Mouse (Mus musculus): ENCODE measurements around the gene Dgkh. TPM values are rescaled to one million over a fixed set of nuclear protein-coding genes. Genes with fewer than 3 reads are reported as not detected.
"Not testable (repeated sequence)": the region's sequence is repeated elsewhere in the genome, so short reads cannot be mapped to it uniquely, and the experiment has no call there.

Dgkh gene
- polyA plus RNA-seq, 1 experiment from 2014 or later = 2.6 TPM

DNA sequence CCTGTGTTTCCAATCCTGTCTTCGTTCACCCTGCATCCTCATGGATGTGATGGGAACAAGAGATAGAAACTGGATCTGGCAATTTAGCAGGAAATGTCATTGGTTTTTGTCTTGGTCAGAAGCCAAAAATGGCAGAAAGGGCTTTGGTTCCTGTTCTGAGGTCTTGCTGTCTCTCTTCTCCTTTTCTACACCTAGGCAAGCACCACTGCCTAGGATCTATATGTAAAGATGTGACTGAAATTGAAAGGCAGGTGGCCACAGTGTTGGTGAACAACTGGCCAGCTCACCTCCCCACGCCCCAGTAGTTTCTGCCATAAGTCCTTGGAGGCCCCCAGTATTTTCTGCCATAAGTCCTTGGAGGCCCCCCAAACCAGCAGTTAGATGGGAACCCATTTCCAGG lies 16.1 kb upstream of the Dgkh start:
- Histone ChIP-seq H3K4me2 (ENCODE audit: low read length) (no peak overlapping the region), H3K27ac (ENCODE audit: low read depth, low read length) (no peak overlapping the region), H3K9me3 (ENCODE audit: control insufficient read depth, low read length) (no peaks in the 10 kb centered on the region), H3K9ac (ENCODE audit: low read depth, low read length) (no peak overlapping the region), H3K4me1 (ENCODE audit: control insufficient read depth, insufficient read depth, low read depth, low read length) (no peaks in the 10 kb centered on the region), H3K27me3 (replicated peaks; ENCODE audit: control insufficient read depth, insufficient read depth, low read length) (no peaks in the 10 kb centered on the region), H3K36me3 (ENCODE audit: control insufficient read depth, insufficient read depth, low read length) (no peaks in the 10 kb centered on the region), H3K4me3 (ENCODE audit: low read length) (no peak overlapping the region)
- WGBS = 97% methylated on average over 2 of the region's 2 CpGs
- ATAC-seq = no peak

DNA sequence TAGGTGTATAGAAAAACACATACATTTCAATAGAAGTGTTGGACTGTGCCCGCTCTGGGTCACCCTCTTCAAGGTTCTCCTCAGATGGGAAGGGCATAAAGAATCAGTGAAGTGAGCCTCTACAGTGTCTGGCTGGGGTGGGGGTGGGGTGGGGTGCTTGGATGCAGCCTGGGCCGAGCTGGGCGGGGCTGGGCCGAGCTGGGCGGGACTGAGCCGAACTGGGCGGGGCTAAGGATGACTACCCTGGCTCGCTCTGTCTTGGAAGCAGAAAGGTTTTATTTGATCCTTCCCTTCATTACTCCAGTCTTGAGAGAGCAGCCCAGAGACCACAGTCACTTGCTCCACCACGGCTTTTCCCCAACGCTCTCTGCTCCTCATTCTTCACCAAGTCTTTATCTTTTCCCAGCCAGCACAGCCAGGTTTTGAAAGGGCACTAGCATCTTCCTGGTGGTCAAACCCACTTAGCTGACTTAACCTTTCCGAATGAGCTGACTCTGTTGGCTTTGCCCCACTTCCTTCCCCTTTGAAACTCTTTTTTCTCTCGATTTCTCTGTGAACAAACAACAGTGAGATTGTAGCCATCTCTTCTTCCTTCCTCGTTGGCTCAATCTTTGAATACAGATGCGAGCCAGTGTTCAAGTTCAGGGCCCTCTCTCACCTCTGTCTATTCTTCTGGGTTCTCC lies 15.5 kb upstream of the Dgkh start:
- no peaks in the 10 kb centered on the region for H3K27me3 ChIP-seq (replicated peaks; ENCODE audit: control insufficient read depth, insufficient read depth, low read length)
- H3K4me2 ChIP-seq (ENCODE audit: low read length) = no peak overlapping the region
- whole genome bisulfite sequencing = 65% methylated on average over 14 of the region's 14 CpGs
- no peaks in the 10 kb centered on the region for H3K4me1 ChIP-seq (ENCODE audit: control insufficient read depth, insufficient read depth, low read depth, low read length)
- no peak overlapping the region for H3K27ac ChIP-seq (ENCODE audit: low read depth, low read length)
- no peak for ATAC-seq
- no peak overlapping the region for H3K4me3 ChIP-seq (ENCODE audit: low read length)
- H3K9ac ChIP-seq (ENCODE audit: low read depth, low read length) = no peak overlapping the region
- no peaks in the 10 kb centered on the region for H3K9me3 ChIP-seq (ENCODE audit: control insufficient read depth, low read length)
- no peaks in the 10 kb centered on the region for H3K36me3 ChIP-seq (ENCODE audit: control insufficient read depth, insufficient read depth, low read length)

DNA sequence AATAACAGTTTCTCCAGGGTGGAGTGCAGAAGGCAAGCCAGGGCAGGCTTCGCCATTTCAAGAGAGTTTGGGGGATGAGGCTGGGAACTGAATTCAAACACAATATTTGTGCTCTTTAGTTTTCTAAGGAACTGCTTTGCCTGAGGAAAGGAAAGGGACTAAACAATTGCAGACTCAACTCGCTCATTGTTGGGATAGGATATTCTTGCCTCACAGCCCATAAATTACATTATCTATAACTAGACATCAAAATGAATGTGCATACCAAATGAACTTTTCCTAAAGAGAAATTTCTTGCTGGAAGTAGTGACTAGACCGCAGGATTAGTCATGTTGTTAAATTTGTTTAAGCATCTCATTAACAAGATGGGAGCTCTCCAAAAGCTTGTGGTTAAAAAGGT lies 14.9 kb upstream of the Dgkh start:
- no peak overlapping the region for H3K9ac ChIP-seq (ENCODE audit: low read depth, low read length)
- no peak overlapping the region for H3K4me2 ChIP-seq (ENCODE audit: low read length)
- WGBS = 82% methylated on average over 3 of the region's 3 CpGs
- no peaks in the 10 kb centered on the region for H3K36me3 ChIP-seq (ENCODE audit: control insufficient read depth, insufficient read depth, low read length)
- H3K27me3 ChIP-seq (replicated peaks; ENCODE audit: control insufficient read depth, insufficient read depth, low read length) = no peaks in the 10 kb centered on the region
- H3K4me1 ChIP-seq (ENCODE audit: control insufficient read depth, insufficient read depth, low read depth, low read length) = no peaks in the 10 kb centered on the region
- H3K4me3 ChIP-seq (ENCODE audit: low read length) = no peak overlapping the region
- no peaks in the 10 kb centered on the region for H3K9me3 ChIP-seq (ENCODE audit: control insufficient read depth, low read length)
- ATAC-seq = no peak
- no peak overlapping the region for H3K27ac ChIP-seq (ENCODE audit: low read depth, low read length)

DNA sequence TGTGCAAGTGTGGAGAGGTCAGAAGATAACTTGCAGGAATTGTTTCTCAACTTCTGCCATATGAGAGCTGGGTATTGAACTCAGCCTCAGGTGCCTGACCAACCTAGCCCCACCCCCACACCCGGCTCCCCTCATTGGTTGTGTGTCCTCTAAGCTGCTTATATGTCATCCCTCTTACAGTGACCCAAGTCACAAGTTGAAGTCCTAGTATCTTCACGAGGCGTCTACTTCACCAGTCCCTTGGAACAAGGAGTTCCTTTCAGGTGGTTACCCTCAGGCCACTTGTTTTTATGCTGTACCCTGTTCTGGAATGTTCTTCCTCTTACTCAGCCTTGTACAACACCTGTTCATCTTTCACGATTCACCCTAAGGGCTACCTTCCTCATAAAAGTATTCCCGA lies 2.0 kb upstream of the Dgkh start:
- no peaks in the 10 kb centered on the region for H3K36me3 ChIP-seq (ENCODE audit: control insufficient read depth, insufficient read depth, low read length)
- H3K9me3 ChIP-seq (ENCODE audit: control insufficient read depth, low read length) = no peaks in the 10 kb centered on the region
- no peaks in the 10 kb centered on the region; the same call in 1 of the 2 replicates for H3K27me3 ChIP-seq (replicated peaks; ENCODE audit: control insufficient read depth, insufficient read depth, low read length)
- no peak overlapping the region for H3K4me3 ChIP-seq (ENCODE audit: low read length)
- peaks cover 4% of the 10 kb centered on the region for H3K4me1 ChIP-seq (ENCODE audit: control insufficient read depth, insufficient read depth, low read depth, low read length)
- no peak for ATAC-seq
- H3K4me2 ChIP-seq (ENCODE audit: low read length) = no peak overlapping the region
- no peak overlapping the region for H3K9ac ChIP-seq (ENCODE audit: low read depth, low read length)
- WGBS = 67% methylated on average over 5 of the region's 5 CpGs
- no peak overlapping the region for H3K27ac ChIP-seq (ENCODE audit: low read depth, low read length)

DNA sequence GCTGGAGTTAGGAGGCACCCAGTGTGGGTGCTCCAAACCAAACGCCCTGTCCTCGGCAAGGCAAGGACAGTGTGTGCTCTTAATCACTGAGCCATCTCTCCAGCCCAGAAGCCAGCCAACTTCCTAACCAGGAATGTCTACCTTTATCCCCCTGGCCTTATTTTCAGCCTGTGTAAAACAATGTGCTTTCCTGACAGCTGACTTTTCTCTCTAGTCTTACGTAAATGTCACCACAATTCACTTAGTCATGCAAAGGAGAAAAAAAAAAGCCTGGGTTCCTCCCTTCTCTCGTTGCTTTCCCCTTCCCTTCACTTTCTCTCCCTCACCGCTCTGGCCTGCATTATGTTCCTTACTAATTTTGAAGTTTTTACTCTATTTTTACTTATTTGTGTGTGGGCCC lies 1.6 kb upstream of the Dgkh start:
- not testable (repeated sequence) for H3K4me1 ChIP-seq (ENCODE audit: control insufficient read depth, insufficient read depth, low read depth, low read length); H3K9me3 ChIP-seq (ENCODE audit: control insufficient read depth, low read length); H3K27ac ChIP-seq (ENCODE audit: low read depth, low read length); H3K4me3 ChIP-seq (ENCODE audit: low read length); H3K36me3 ChIP-seq (ENCODE audit: control insufficient read depth, insufficient read depth, low read length); H3K9ac ChIP-seq (ENCODE audit: low read depth, low read length); ATAC-seq; H3K27me3 ChIP-seq (replicated peaks; ENCODE audit: control insufficient read depth, insufficient read depth, low read length)
- H3K4me2 ChIP-seq (ENCODE audit: low read length) = peak overlapping the region; percentile 91; the same call in 1 of the 2 replicates
- WGBS = 41% methylated on average over 5 of the region's 5 CpGs

DNA sequence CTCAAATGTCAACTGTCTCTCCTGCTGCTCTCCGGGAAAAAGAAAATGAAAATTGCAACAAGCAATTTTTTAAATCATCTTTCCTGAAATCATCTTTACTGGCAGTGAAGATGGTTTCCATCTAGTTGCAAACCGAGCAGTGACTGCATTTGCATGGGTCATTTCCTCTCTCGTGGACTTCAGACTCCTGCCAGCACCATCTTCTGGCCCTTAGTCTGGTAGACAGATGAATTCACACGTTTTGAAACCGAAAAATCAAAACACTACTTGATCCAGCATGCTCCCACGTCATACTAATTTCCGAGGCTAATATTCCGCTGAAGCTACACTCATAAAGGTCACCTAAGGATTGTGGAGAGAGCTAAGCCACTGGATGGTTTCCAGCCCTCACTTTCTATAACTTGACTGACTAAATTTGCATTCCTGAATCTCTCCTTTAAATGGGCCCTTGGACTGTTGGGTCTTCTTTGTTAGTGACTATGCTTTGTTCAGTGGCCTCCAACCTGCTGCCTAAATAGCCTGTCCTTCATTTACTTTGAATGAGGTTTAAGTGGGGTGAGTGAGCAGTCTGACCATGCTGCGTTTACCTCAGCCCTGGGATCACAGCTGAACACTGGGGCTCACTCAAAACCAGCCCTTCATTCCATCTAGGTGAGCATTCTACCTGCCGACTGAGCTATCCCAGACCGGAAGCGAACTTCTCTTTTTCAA lies 945 bp upstream of the Dgkh start:
- Histone ChIP-seq H3K4me3 (ENCODE audit: low read length) (peak overlapping the region; percentile 64), H3K9me3 (ENCODE audit: control insufficient read depth, low read length) (no peaks in the 10 kb centered on the region), H3K9ac (ENCODE audit: low read depth, low read length) (peak overlapping the region; percentile 89), H3K27ac (ENCODE audit: low read depth, low read length) (peak overlapping the region; percentile 88), H3K4me1 (ENCODE audit: control insufficient read depth, insufficient read depth, low read depth, low read length) (peaks cover 4% of the 10 kb centered on the region), H3K36me3 (ENCODE audit: control insufficient read depth, insufficient read depth, low read length) (no peaks in the 10 kb centered on the region), H3K27me3 (replicated peaks; ENCODE audit: control insufficient read depth, insufficient read depth, low read length) (no peaks in the 10 kb centered on the region; the same call in 1 of the 2 replicates), H3K4me2 (ENCODE audit: low read length) (peak overlapping the region; percentile 91)
- ATAC-seq = no peak
- 16% methylated on average over 12 of the region's 12 CpGs for WGBS

DNA sequence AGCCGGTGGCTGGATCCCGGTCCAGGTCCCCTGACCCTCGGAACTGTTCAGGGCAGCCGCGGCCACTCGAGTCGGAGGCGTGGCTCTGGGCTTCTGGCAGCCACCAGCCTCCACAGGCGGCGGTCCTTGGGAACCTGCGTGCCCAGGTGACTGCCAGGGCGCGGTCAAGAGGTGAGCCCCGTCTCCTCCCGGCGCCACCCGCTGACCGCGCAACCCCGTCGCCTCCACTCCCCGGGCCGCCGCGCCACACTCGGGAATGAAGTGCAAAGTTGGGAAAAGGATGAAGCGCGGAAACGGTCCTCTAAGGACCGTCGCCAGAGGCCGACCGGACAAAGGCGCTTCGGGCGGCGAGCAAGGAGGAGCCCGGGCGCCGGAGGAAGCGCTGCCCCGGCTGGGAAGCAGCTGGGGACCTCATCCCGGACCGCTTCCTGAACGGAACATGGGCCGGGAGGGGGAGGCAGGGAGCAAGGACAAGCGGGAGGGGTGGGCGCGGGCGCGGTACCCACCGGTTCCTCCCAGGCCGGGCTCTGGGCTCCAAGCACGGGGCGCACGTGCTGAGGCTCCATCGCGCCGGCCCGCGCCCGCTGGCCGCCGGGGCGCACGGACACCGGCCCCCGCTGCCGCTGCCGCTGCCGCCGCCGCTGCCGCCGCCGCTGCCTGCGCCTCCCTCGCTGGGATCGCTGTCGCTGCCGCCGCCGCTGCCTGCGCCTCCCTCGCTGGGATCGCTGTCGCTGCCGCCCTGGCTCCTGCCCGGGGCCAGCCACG lies 542 bp downstream of the Dgkh start:
- under 1% methylated on average over 50 of the region's 90 CpGs for WGBS
- Histone ChIP-seq H3K4me2 (ENCODE audit: low read length) (peak overlapping the region; percentile 91), H3K4me3 (ENCODE audit: low read length) (peak overlapping the region; percentile 64), H3K4me1 (ENCODE audit: control insufficient read depth, insufficient read depth, low read depth, low read length) (peaks cover 4% of the 10 kb centered on the region), H3K27ac (ENCODE audit: low read depth, low read length) (peak overlapping the region; percentile 88), H3K9me3 (ENCODE audit: control insufficient read depth, low read length) (no peaks in the 10 kb centered on the region), H3K9ac (ENCODE audit: low read depth, low read length) (peak overlapping the region; percentile 89), H3K27me3 (replicated peaks; ENCODE audit: control insufficient read depth, insufficient read depth, low read length) (no peaks in the 10 kb centered on the region; the same call in 1 of the 2 replicates), H3K36me3 (ENCODE audit: control insufficient read depth, insufficient read depth, low read length) (no peaks in the 10 kb centered on the region)
- peak; percentile 57 for ATAC-seq

DNA sequence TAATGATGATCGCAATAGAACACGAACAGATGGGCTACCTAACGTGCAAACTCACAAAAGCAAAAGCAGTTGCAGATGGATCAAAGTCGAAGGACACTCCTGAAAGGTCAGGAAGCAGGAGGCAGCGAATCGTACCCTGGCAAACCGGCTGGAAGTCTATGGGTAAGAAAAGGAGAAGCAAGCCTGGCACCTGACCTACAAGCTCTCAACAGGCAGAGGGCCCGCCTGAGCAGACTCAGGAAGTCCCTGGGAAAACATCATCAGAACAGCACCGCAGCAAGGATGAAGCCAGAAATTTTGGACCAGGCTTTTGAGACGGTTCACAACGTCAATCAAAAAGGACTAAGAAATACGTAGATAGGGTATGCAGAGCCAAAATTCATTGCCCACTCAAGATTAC lies 1.3 kb downstream of the Dgkh start:
- WGBS = 8% methylated on average over 12 of the region's 12 CpGs
- H3K9me3 ChIP-seq (ENCODE audit: control insufficient read depth, low read length) = no peaks in the 10 kb centered on the region
- peak overlapping the region; percentile 64 for H3K4me3 ChIP-seq (ENCODE audit: low read length)
- no peak for ATAC-seq
- H3K4me1 ChIP-seq (ENCODE audit: control insufficient read depth, insufficient read depth, low read depth, low read length) = peaks cover 4% of the 10 kb centered on the region
- peak overlapping the region; percentile 89 for H3K9ac ChIP-seq (ENCODE audit: low read depth, low read length)
- H3K4me2 ChIP-seq (ENCODE audit: low read length) = peak overlapping the region; percentile 91
- no peaks in the 10 kb centered on the region for H3K36me3 ChIP-seq (ENCODE audit: control insufficient read depth, insufficient read depth, low read length)
- H3K27me3 ChIP-seq (replicated peaks; ENCODE audit: control insufficient read depth, insufficient read depth, low read length) = no peaks in the 10 kb centered on the region; the same call in 1 of the 2 replicates
- no peak overlapping the region for H3K27ac ChIP-seq (ENCODE audit: low read depth, low read length)

DNA sequence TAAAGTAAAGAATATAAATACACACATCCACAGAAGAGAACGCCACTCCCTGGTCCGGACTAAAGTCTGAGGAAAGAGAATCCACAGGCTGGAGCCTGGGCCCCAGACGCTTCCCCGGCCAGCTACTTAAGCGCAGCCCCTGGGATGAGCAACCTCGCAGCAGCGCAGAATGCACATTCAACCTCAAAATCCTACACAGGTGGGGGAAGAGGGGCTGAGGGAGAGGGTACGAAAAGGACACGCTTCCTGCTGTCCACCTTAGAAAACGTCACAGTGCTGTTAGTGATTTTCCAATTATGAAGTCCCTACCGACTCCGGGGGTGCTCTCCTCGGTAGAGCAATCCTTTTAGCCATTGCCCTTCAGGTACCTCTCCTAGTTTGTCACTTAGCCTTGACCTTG lies 6.6 kb downstream of the Dgkh start:
- Histone ChIP-seq H3K9me3 (ENCODE audit: control insufficient read depth, low read length) (no peaks in the 10 kb centered on the region), H3K4me1 (ENCODE audit: control insufficient read depth, insufficient read depth, low read depth, low read length) (peaks cover 10% of the 10 kb centered on the region), H3K27me3 (replicated peaks; ENCODE audit: control insufficient read depth, insufficient read depth, low read length) (no peaks in the 10 kb centered on the region), H3K9ac (ENCODE audit: low read depth, low read length) (no peak overlapping the region), H3K4me2 (ENCODE audit: low read length) (peak overlapping the region; percentile 86), H3K4me3 (ENCODE audit: low read length) (no peak overlapping the region), H3K27ac (ENCODE audit: low read depth, low read length) (no peak overlapping the region), H3K36me3 (ENCODE audit: control insufficient read depth, insufficient read depth, low read length) (no peaks in the 10 kb centered on the region)
- no peak for ATAC-seq
- WGBS = 21% methylated on average over 13 of the region's 13 CpGs

Data from hindbrain, embryonic 16.5 days (tissue).